Mouse (Mus musculus) erythroid progenitor cell, adult 5-6 weeks (primary cell): Measurements from ENCODE around the gene Gm21833. TPM values are rescaled to one million over a fixed set of nuclear protein-coding genes. Genes with fewer than 3 reads are reported as not detected.
"Not testable (repeated sequence)": the region's sequence is repeated elsewhere in the genome, so short reads cannot be mapped to it uniquely, and the experiment has no call there.

Source experiments
- ATAC-seq: replicated peaks from 2 replicates; pipeline ENCODE4 v1.8.0; 2016; ENCODE audit warnings: moderate number of reproducible peaks, mild to moderate bottlenecking, moderate TSS enrichment, inconsistent platforms; ENCODE audit not compliant: poor library complexity, low FRiP score, severe bottlenecking
- total RNA-seq, 2 experiments: library from RNA; stranded (forward) in 1 of 2; stranded (reverse) in 1 of 2; fragments of 150-400 nt in 1 of 2; fragments of 186-747, 209-891 nt in 1 of 2; gene quantifications; 2 replicates each; pipeline versions ENCODE4 v1.2.3 to v1.2.4; 2015 to 2017; ENCODE audit warnings: low replicate concordance in 2 of 2

The Gm21833 gene
- total RNA-seq (2015; ENCODE audit: low replicate concordance) = not detected in 2 replicates
- not detected in 2 replicates for total RNA-seq (2017; ENCODE audit: low replicate concordance)

DNA sequence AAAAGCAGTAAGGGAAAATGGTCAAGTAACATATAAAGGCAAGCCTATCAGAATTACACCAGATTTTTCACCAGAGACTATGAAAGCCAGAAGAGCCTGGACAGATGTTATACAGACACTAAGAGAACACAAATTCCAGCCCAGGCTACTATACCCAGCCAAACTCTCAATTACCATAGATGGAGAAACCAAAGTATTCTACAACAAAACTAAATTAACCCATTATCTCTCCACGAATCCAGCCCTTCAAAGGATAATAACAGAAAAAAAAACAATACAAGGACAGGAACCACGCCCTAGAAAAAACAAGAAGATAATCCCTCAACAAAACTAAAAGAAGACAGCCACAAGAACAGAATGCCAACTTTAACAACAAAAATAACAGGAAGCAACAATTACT is at the start of gene Gm21833:
Gm21833 (plus strand) TSS at position 301 of the 400 bp plus-strand sequence.
- not testable (repeated sequence) for ATAC-seq

DNA sequence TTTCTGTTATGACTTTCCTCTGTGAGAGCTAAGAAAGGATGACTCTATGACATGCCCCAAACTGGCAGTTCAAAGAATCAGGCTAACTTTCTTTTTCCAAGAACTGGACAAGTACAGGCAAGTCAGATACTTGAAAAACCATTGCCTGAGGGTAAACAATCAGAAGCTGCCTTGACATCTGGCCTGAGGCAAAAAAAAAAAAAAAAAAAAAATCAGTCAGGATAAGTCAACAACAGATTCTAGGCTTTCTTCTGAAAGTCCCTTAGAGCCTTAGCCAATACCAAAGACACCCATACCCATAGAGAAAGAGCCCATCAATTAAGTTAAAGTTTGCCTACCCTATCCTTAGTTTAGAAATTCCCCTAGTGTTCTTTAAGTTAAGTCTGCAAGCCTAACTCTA is 38.7 kb upstream of the Gm21833 start:
- ATAC-seq = no peak

DNA sequence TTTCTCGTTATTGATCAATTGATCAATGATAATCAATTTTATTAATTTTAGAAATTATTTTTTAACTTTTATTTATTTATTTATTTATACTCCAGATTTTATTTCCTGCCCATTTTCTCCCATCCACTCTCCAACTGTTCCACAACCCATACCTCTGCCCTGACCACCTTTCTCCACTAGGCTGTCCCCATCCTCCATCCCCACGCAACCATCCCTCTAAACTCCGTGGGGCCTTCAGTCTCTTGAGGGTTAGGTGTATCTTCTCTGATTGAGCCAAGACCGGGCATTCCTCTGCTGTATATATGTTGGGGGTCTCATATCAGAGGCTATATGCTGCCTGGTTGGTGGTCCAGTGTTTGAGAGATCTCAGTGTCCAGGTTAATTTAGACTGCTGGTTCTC is 31.7 kb upstream of the Gm21833 start:
- ATAC-seq = no peak

DNA sequence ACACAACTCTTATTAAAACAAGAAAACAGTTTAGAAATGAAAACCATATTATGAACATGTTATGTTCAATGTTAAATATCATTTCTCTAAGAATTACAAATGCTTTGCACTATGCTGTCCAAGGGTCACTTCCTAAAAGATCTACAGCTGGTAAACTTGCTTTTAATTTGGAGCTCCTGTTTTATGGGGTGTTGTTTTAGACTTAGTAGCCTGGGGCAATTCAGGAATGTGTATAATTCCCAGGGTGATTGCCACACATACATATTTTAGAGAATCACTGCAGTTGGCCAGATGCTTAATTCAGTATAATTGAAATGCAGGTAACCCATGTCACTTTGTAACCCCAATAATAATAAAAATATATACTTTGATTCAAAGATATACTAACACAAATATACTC is 12.9 kb upstream of the Gm21833 start:
- no peak for ATAC-seq

DNA sequence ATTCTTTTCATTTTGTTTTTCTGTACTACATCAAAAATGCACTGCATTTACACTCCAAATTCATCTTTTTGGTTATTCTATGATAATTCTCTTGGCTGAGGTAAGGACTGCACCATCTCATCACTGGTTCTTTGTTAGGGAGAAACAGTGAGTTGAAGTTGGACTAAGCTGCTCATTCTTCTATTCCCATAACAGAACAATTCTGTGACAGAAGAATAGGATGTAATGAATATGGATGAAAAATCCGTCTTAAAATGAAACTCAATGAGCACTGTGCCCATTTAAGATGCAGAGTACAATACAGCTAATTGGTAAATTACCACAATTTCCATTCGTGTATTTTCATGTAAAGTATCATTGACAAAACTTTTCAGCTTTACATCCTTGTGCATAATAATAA is 11.6 kb upstream of the Gm21833 start:
- ATAC-seq = no peak

DNA sequence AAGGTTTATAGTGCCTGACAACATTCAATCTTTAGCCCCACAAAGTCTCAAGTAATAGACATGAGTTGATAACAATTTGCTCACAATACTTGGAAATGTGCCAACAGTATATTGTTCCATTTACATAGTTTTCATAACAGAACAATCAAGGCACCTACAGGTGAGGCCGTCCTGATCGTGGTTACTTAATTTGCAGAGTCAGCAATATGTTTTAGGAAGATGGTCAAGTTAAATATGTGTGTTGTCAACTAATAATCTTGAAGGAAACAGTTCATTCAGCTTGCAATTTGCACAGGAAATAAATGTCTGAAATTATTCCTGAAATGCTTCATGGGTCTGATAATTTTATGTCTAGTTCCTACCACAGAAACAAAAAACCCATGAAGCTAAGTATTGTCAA is 27.6 kb downstream of the Gm21833 start:
- no peak for ATAC-seq

DNA sequence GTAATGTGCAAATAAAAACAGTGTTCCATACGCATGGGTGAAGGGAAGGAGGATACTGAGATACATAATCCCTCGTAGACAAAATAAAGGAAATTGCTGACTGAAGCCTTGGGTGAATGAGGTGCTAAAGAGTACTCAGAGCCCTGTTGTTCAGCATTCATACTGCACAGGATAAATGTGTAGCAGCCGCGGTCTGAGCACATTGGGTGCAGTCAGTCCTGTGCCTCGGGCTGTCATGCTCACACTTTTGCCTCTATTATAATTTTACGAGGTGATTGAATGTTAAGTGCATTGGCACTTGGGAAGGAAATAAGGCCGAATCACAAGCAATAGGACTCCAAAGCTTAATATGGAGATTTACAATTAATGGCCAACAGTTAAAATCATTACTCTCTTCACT is 36.4 kb downstream of the Gm21833 start:
- no peak for ATAC-seq
